Mouse (Mus musculus) heart, embryonic 11.5 days (tissue): ENCODE measurements around the gene Gm27179. TPM values are rescaled to one million over a fixed set of nuclear protein-coding genes. Genes with fewer than 3 reads are reported as not detected.
"Not testable (repeated sequence)": the region's sequence is repeated elsewhere in the genome, so short reads cannot be mapped to it uniquely, and the experiment has no call there.

Experiments
- ATAC-seq: fragments of 200-750 bp; cut with Nextera tagmentation; replicated peaks from 2 replicates; pipeline ENCODE4 v1.8.0; 2017; ENCODE audit warnings: moderate library complexity; ENCODE audit not compliant: insufficient number of reproducible peaks, low FRiP score, low TSS enrichment
- H3K27ac ChIP-seq: fragments of 300-500 bp; sonication (generic); 2 replicates; pipeline ENCODE4 v1.5.1; 2014; ENCODE audit warnings: mild to moderate bottlenecking, low read depth, low read length
- H3K27me3 ChIP-seq: fragments of 300-500 bp; sonication (generic); 2 replicates; pipeline ENCODE4 v1.6.1; 2014; ENCODE audit warnings: mild to moderate bottlenecking, low read length, mixed read lengths; ENCODE audit not compliant: control insufficient read depth, insufficient read depth
- H3K36me3 ChIP-seq: fragments of 300-500 bp; sonication (generic); 2 replicates; pipeline ENCODE4 v1.6.1; 2014; ENCODE audit warnings: mild to moderate bottlenecking, low read length, moderate library complexity, mixed read lengths; ENCODE audit not compliant: control insufficient read depth, insufficient read depth
- H3K4me1 ChIP-seq: fragments of 300-500 bp; sonication (generic); 2 replicates; pipeline ENCODE4 v1.6.1; 2014; ENCODE audit warnings: low read length; ENCODE audit not compliant: control insufficient read depth, insufficient read depth
- H3K4me2 ChIP-seq: fragments of 300-500 bp; sonication (generic); 2 replicates; pipeline ENCODE4 v1.6.1; 2014; ENCODE audit warnings: mild to moderate bottlenecking, moderate library complexity
- H3K4me3 ChIP-seq: fragments of 300-500 bp; sonication (generic); 2 replicates; pipeline ENCODE4 v1.5.1; 2014; ENCODE audit warnings: low read depth, low read length
- H3K9ac ChIP-seq: fragments of 300-500 bp; sonication (generic); 2 replicates; pipeline ENCODE4 v1.6.1; 2014; ENCODE audit warnings: mild to moderate bottlenecking, low read depth, low read length, moderate library complexity
- H3K9me3 ChIP-seq: fragments of 300-500 bp; sonication (generic); replicated peaks from 2 replicates; pipeline ENCODE4 v1.6.1; 2016; ENCODE audit warnings: low read length; ENCODE audit not compliant: control insufficient read depth
- WGBS: fragments of 180-500 bp; shearing (Covaris S2); extraction: QIAGEN DNeasy Blood & Tissue Kit; methylation state at CpG from one replicate; pipeline ENCODE4 v1.1.7; 2014; ENCODE audit not compliant: insufficient replicate concordance; 5-methylcytosine and 5-hydroxymethylcytosine counted together
- polyA plus RNA-seq: library from polyadenylated mRNA; unstranded; fragments of >200 nt; fragmentation: Nextera tagmentation; extraction: Ambion mirVana; gene quantifications from 2 replicates; pipeline ENCODE4 v1.2.1, GENCODE M21; 2014

Gene Gm27179
- polyA plus RNA-seq: not detected in 2 replicates

DNA sequence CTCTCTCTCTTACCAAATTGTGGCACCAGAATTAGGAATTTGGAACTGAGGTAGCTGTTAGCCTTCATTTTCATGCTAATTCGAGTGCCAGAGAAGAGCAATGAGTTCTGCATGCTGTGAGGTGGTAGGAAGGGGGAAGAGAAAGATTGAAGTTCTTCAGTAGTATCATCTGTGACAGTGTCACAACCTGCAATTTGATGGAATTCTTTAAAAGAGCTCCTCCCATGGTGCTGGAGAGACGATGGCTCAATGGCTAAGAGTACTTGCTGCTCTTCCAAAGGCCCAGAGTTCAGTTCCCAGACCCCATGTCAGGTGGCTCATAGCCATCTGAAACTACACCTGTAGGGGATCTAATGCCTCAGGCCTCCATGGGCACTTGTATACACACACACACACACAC, at the start of gene Gm27179:
Gene Gm27179 (minus strand): TSS at position 101 of the 400 bp plus-strand sequence.
- not testable (repeated sequence) for H3K4me3 ChIP-seq, H3K36me3 ChIP-seq, H3K9me3 ChIP-seq, H3K4me1 ChIP-seq, H3K4me2 ChIP-seq, ATAC-seq, H3K9ac ChIP-seq, H3K27ac ChIP-seq, H3K27me3 ChIP-seq
- no CpG with 5 or more reads among the region's 2 CpGs for WGBS

DNA sequence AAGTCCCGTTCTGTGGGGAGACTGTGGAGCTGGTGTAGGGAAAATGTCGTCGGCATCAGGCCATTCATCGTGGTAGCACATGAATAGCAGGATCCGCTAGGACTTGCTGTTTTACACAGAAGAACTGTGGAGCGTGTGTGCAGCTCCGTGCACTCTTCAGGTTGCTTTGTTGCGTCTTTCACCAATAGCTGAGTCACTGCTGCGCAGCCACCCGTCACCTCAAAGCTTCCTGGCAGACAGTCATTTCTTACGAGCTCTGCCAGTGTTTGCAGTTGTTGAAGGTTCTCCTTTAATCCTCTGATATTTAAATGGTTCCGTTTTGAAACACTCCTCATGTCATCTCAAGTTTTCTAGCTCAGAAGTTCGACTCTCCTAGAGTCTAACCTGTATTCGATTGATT, 45.2 kb upstream of the Gm27179 start:
- H3K36me3 ChIP-seq, H3K27me3 ChIP-seq, H3K4me3 ChIP-seq, ATAC-seq, H3K9me3 ChIP-seq, H3K9ac ChIP-seq, H3K4me2 ChIP-seq, H3K27ac ChIP-seq, H3K4me1 ChIP-seq: not testable (repeated sequence)
- no CpG with 5 or more reads among the region's 14 CpGs for WGBS

GRCm38 (mm10) chr14:69556820-69557219, 44.5 kb upstream of the Gm27179 start:
- not testable (repeated sequence) for H3K27me3 ChIP-seq, H3K4me3 ChIP-seq, H3K9me3 ChIP-seq, H3K9ac ChIP-seq, H3K36me3 ChIP-seq, H3K4me1 ChIP-seq, H3K27ac ChIP-seq, ATAC-seq, H3K4me2 ChIP-seq
- no CpG with 5 or more reads among the region's 8 CpGs for WGBS

DNA sequence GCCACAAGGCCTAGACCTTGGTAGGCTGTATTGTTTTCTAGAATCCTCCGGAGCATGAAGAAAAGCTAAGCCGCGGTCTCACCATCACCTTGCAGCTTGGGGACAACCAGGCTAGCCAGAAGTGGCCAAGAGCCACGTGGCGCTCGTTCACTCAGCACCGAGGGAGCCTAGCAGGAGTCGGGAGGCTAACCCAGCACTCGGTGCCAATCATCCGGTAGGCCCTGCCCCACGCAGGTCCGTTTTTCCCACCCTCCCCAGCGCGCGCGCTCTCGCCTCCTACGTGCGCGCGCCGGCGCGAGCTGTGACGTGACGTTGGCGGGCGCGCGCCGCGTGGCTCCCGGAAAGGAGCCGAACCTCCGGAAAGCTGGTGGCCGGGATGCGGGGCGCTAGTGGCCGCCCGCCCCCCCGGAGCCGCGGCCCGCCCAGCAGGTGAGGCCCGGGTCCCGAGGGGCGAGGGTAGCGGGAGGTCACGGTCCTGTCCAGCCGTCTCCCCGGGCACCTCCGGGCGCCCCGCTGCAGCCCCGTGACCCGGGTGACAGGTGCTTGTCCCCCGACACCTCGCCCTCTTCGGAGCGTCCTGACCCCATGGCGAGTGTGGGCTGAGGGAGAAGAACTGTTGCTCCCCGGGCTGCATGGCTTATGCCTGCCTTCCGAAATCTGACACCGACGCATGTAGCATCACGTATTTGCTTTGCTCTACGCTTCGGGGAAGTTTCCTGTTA, 42.9 kb upstream of the Gm27179 start, which contains the start of gene Entpd4b:
Gene Entpd4b (plus strand): TSS at position 315 of the 722 bp plus-strand sequence.
- WGBS: no CpG with 5 or more reads among the region's 68 CpGs
- peak; percentile 80 for ATAC-seq
- not testable (repeated sequence) for H3K27ac ChIP-seq, H3K36me3 ChIP-seq, H3K4me3 ChIP-seq, H3K4me1 ChIP-seq, H3K9ac ChIP-seq, H3K9me3 ChIP-seq, H3K27me3 ChIP-seq, H3K4me2 ChIP-seq

- WGBS: no CpG with 5 or more reads among the region's 4 CpGs
- H3K27me3 ChIP-seq, ATAC-seq, H3K4me2 ChIP-seq, H3K9me3 ChIP-seq, H3K27ac ChIP-seq, H3K4me3 ChIP-seq, H3K4me1 ChIP-seq, H3K36me3 ChIP-seq, H3K9ac ChIP-seq: not testable (repeated sequence)
Observed at GRCm38 (mm10) chr14:69547310-69547709, 35.0 kb upstream of the Gm27179 start.

DNA sequence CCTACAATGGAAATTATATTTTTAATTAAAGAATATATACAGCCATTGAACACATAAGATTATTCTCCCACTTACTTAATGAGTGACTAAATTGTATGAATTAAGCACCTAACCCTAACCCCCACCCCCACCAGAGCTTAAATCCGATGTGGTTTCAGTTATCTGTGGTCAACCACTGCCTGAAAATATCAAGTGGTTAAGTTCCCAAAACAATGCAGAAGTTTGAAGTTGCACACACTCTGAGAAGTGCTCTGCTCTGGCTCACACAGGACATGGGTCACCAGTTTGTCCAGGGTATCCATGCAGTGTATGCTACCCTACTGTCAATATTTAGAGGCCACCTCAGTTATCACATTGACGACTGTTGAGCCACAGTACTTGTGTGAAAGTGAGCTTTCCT, 32.7 kb upstream of the Gm27179 start:
- not testable (repeated sequence) for H3K9ac ChIP-seq, H3K4me2 ChIP-seq, H3K27ac ChIP-seq, H3K4me3 ChIP-seq, H3K9me3 ChIP-seq, H3K4me1 ChIP-seq, H3K27me3 ChIP-seq, H3K36me3 ChIP-seq, ATAC-seq
- WGBS: no CpG with 5 or more reads among the region's 2 CpGs

DNA sequence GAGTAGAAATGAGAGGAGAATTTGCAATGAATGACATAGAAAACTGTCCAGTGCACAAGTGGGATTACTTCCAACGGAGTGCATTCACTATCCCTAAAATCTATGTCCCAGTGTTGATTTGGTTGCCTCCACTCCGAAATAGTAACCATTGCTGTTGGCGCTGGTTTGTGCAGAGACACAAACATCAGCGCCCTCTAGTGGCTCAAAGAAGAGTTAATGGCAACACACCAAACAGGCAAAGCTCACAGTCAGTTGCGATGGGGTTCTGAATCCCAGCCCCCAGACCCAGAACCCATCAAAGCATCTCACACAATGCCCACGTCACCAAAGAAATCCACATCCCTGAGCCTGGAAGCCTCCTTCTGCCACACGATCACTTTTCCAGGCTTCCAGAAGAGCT, 31.7 kb upstream of the Gm27179 start:
- H3K4me3 ChIP-seq, H3K9me3 ChIP-seq, H3K9ac ChIP-seq, H3K4me1 ChIP-seq, ATAC-seq, H3K27ac ChIP-seq, H3K27me3 ChIP-seq, H3K36me3 ChIP-seq, H3K4me2 ChIP-seq: not testable (repeated sequence)
- no CpG with 5 or more reads among the region's 7 CpGs for WGBS

- not testable (repeated sequence) for H3K9me3 ChIP-seq, H3K27ac ChIP-seq, H3K4me2 ChIP-seq, H3K36me3 ChIP-seq, H3K4me3 ChIP-seq, ATAC-seq, H3K4me1 ChIP-seq, H3K9ac ChIP-seq, H3K27me3 ChIP-seq
- no CpG with 5 or more reads among the region's 7 CpGs for WGBS
Observed at GRCm38 (mm10) chr14:69542695-69543094, 30.3 kb upstream of the Gm27179 start.

- H3K4me1 ChIP-seq, H3K27me3 ChIP-seq, H3K27ac ChIP-seq, H3K4me3 ChIP-seq, H3K36me3 ChIP-seq, H3K9me3 ChIP-seq, H3K9ac ChIP-seq, H3K4me2 ChIP-seq: not testable (repeated sequence)
- no CpG with 5 or more reads among the region's 5 CpGs for whole genome bisulfite sequencing
- peak; percentile 89 for ATAC-seq
Observed at GRCm38 (mm10) chr14:69540113-69540512, 27.8 kb upstream of the Gm27179 start.
